Mouse (Mus musculus) hindbrain, embryonic 12.5 days (tissue): ENCODE measurements at regions not wholly inside any gene's neighbourhood (a gene's known extent, or its start where the extent isn't known, plus 50 kb on each side); places are given as distances from the start of the nearest gene placed in this dataset.

Experiments used
- ATAC-seq: fragments of 200-750 bp; cut with Nextera tagmentation; 2 replicates; pipeline ENCODE4 v1.8.0; 2017; ENCODE audit warnings: moderate TSS enrichment; ENCODE audit not compliant: low FRiP score
- H3K27ac ChIP-seq: fragments of 300-500 bp; sonication (generic); 2 replicates; pipeline ENCODE4 v1.5.1; 2016; ENCODE audit warnings: mild to moderate bottlenecking
- H3K27me3 ChIP-seq: fragments of 300-500 bp; sonication (generic); 2 replicates; pipeline ENCODE4 v1.6.1; 2016; ENCODE audit warnings: mild to moderate bottlenecking
- H3K36me3 ChIP-seq: fragments of 300-500 bp; sonication (generic); 2 replicates; pipeline ENCODE4 v1.6.1; 2016; ENCODE audit warnings: mild to moderate bottlenecking
- H3K4me1 ChIP-seq: fragments of 300-500 bp; sonication (generic); 2 replicates; pipeline ENCODE4 v1.6.1; 2016
- H3K4me2 ChIP-seq: fragments of 300-500 bp; sonication (generic); replicated peaks from 2 replicates; pipeline ENCODE4 v1.6.1; 2016; ENCODE audit warnings: mild to moderate bottlenecking
- H3K4me3 ChIP-seq: fragments of 300-500 bp; sonication (generic); 2 replicates; pipeline ENCODE4 v1.5.1; 2016; ENCODE audit warnings: mild to moderate bottlenecking
- H3K9ac ChIP-seq: fragments of 300-500 bp; sonication (generic); 2 replicates; pipeline ENCODE4 v1.6.1; 2016; ENCODE audit warnings: mild to moderate bottlenecking, moderate library complexity
- H3K9me3 ChIP-seq: fragments of 300-500 bp; sonication (generic); replicated peaks from 2 replicates; pipeline ENCODE4 v1.6.1; 2016; ENCODE audit warnings: mild to moderate bottlenecking
- WGBS: fragments of 180-500 bp; shearing (Covaris S2); methylation state at CpG from one replicate; pipeline ENCODE4 v1.1.7; 2016; 5-methylcytosine and 5-hydroxymethylcytosine counted together

DNA sequence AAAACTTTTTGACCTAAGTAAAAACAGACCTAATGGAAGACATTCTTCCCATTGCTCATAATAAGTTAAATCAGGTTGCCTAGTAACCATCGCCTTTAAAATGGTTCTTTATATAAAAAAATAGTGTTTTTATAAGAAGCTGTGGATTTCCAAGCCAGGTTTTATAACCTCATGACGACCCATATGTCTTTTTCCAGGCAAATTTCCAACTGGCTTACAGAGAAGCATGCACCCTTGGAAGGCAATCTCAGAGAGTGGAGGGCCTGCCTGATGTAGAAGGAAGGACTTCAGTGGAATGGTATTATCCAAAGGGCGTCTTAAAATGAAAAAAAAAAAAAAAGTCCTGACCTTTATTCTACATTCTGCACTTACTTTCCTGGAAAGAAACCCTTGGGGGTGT lies 172.2 kb upstream of the Tyw5 start:
- ATAC-seq = no peak
- Histone ChIP-seq H3K4me2 (no peak overlapping the region), H3K27me3 (no peaks in the 10 kb centered on the region), H3K27ac (no peak overlapping the region), H3K36me3 (no peaks in the 10 kb centered on the region), H3K9me3 (no peaks in the 10 kb centered on the region), H3K4me1 (no peaks in the 10 kb centered on the region), H3K4me3 (no peak overlapping the region), H3K9ac (no peak overlapping the region)
- 72% methylated on average over 3 of the region's 3 CpGs for WGBS

GRCm38 (mm10) chr1:57593707-57594589 lies 180.0 kb upstream of the Spats2l start:
- Histone ChIP-seq H3K9ac (no peak overlapping the region), H3K4me2 (no peak overlapping the region), H3K27me3 (no peaks in the 10 kb centered on the region), H3K9me3 (peaks cover under 1% of the 10 kb centered on the region), H3K4me3 (no peak overlapping the region), H3K27ac (no peak overlapping the region; the same call in 1 of the 2 replicates), H3K4me1 (peaks cover 4% of the 10 kb centered on the region; the same call in 1 of the 2 replicates), H3K36me3 (no peaks in the 10 kb centered on the region)
- no peak for ATAC-seq
- 73% methylated on average over 7 of the region's 7 CpGs for WGBS

GRCm38 (mm10) chr1:57594815-57595214 lies 179.1 kb upstream of the Spats2l start:
- peak; percentile 48; the same call in 1 of the 2 replicates for ATAC-seq

GRCm38 (mm10) chr1:57600951-57601350 lies 173.0 kb upstream of the Spats2l start:
- Histone ChIP-seq H3K36me3 (no peaks in the 10 kb centered on the region), H3K9ac (no peak overlapping the region), H3K9me3 (no peaks in the 10 kb centered on the region), H3K4me2 (no peak overlapping the region), H3K27me3 (no peaks in the 10 kb centered on the region), H3K27ac (no peak overlapping the region), H3K4me1 (no peaks in the 10 kb centered on the region), H3K4me3 (no peak overlapping the region)
- ATAC-seq = no peak
- 74% methylated on average over 2 of the region's 2 CpGs for WGBS

More at GRCm38 (mm10) chr1:57594815-57595214, 179.1 kb upstream of the Spats2l start:
- Histone ChIP-seq H3K27me3 (no peaks in the 10 kb centered on the region), H3K4me1 (peaks cover 4% of the 10 kb centered on the region; the same call in 1 of the 2 replicates), H3K4me2 (no peak overlapping the region), H3K36me3 (no peaks in the 10 kb centered on the region), H3K4me3 (no peak overlapping the region), H3K27ac (no peak overlapping the region), H3K9ac (no peak overlapping the region), H3K9me3 (no peaks in the 10 kb centered on the region)
- WGBS = 63% methylated on average over 5 of the region's 5 CpGs

GRCm38 (mm10) chr1:57605525-57605924 lies 168.4 kb upstream of the Spats2l start:
- Histone ChIP-seq H3K27me3 (no peaks in the 10 kb centered on the region), H3K27ac (no peak overlapping the region), H3K9me3 (no peaks in the 10 kb centered on the region), H3K4me3 (no peak overlapping the region), H3K4me1 (peaks cover 6% of the 10 kb centered on the region; the same call in 1 of the 2 replicates), H3K9ac (no peak overlapping the region), H3K36me3 (no peaks in the 10 kb centered on the region), H3K4me2 (no peak overlapping the region)
- ATAC-seq = no peak
- WGBS = 81% methylated on average over 1 of the region's 1 CpGs

GRCm38 (mm10) chr1:57606060-57606683 lies 167.8 kb upstream of the Spats2l start:
- no peaks in the 10 kb centered on the region for H3K9me3 ChIP-seq
- no peak for ATAC-seq
- H3K9ac ChIP-seq = no peak overlapping the region
- WGBS = 79% methylated on average over 4 of the region's 4 CpGs
- H3K27ac ChIP-seq = no peak overlapping the region
- H3K4me1 ChIP-seq = peaks cover 6% of the 10 kb centered on the region; the same call in 1 of the 2 replicates
- H3K27me3 ChIP-seq = no peaks in the 10 kb centered on the region
- no peak overlapping the region for H3K4me2 ChIP-seq
- H3K4me3 ChIP-seq = no peak overlapping the region
- no peaks in the 10 kb centered on the region for H3K36me3 ChIP-seq

- Histone ChIP-seq H3K27me3 (no peaks in the 10 kb centered on the region), H3K4me1 (peaks cover 7% of the 10 kb centered on the region), H3K9me3 (no peaks in the 10 kb centered on the region), H3K4me3 (no peak overlapping the region), H3K9ac (no peak overlapping the region), H3K27ac (no peak overlapping the region), H3K4me2 (no peak overlapping the region), H3K36me3 (no peaks in the 10 kb centered on the region)
- 66% methylated on average over 8 of the region's 8 CpGs for WGBS
- no peak for ATAC-seq
These were observed 166.9 kb upstream of the Spats2l start for GRCm38 (mm10) chr1:57607026-57607425.

DNA sequence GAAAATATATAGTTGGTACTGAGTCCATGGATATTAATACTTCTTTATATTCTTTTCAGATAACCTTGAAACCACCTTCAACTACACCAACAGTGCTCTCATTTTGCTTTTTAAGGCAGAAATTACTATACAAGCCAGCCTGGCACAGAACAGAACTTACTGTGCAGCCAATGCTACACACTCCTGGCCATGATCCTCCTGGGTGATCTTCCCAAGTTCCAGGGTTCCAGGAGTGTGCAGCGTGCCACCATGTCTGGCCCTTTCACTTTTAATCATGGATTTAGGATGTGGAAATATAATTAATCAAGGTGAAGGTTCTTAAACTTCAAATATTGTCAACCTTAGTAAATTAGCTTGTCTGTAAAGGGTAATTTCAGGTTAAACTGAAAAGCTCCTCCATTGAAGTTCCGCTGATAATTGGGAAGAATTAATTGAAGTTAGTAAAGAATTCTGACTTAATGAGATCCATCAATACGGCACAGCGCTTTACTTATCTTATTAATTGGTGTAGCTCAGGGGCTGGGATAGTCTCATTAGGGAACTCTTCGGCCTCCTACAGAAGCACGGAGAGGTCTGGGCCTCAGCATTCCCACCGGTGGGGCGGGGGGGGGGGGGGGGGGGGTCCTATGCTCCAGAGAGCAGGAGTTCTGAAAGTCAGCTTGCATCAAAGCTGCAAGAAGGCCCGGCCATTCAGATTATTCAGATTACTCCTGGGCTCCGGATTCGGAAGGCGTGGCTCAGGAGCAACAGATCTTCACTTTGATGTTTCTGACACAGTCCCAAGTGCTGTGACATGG lies 166.1 kb upstream of the Spats2l start:
- Histone ChIP-seq H3K27ac (no peak overlapping the region), H3K4me2 (no peak overlapping the region), H3K4me3 (no peak overlapping the region), H3K4me1 (peaks cover 15% of the 10 kb centered on the region), H3K9me3 (no peaks in the 10 kb centered on the region), H3K36me3 (no peaks in the 10 kb centered on the region), H3K9ac (no peak overlapping the region), H3K27me3 (no peaks in the 10 kb centered on the region)
- no peak; the same call in 1 of the 2 replicates for ATAC-seq
- 46% methylated on average over 12 of the region's 12 CpGs for WGBS

DNA sequence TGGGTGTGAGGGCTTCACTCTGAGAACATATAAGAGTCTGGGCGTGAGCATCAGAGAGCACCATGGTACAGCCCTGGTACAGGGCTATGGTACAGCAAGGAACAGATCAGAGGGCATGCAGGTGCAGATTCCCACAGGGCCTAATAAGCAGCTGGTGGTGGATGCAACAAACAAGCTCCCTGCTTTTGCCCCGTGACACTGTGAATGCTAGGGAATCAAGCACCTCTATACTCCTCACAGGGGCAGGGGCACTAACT lies 165.6 kb upstream of the Spats2l start:
- peak; percentile 6; the same call in 1 of the 2 replicates for ATAC-seq
- H3K27me3 ChIP-seq = no peaks in the 10 kb centered on the region
- no peak overlapping the region for H3K9ac ChIP-seq
- H3K9me3 ChIP-seq = no peaks in the 10 kb centered on the region
- H3K36me3 ChIP-seq = no peaks in the 10 kb centered on the region
- no peak overlapping the region for H3K4me3 ChIP-seq
- no peak overlapping the region for H3K27ac ChIP-seq
- 26% methylated on average over 2 of the region's 2 CpGs for WGBS
- H3K4me2 ChIP-seq = no peak overlapping the region
- peaks cover 20% of the 10 kb centered on the region for H3K4me1 ChIP-seq

DNA sequence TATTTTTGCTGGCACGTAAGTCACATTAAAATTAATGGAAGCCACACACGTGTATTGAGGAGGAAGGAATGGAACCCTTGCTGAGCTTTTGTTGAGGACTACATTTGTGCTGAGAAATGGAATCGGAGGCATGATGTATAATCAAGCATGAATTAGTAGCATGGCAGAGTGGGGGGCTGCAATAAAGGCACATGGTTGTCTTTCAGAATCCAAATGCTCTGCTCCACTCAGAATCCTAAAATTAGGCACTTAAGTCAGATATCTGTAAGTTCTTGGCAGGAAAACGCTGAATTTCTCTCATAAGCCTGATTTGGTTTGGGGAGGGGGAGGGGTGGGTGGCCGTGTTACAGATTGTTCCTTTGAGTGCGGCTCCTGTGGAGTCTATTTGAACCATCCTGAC lies 164.7 kb upstream of the Spats2l start:
- ATAC-seq = no peak
- Histone ChIP-seq H3K27me3 (no peaks in the 10 kb centered on the region), H3K36me3 (no peaks in the 10 kb centered on the region), H3K4me1 (peaks cover 22% of the 10 kb centered on the region), H3K4me2 (no peak overlapping the region), H3K9me3 (no peaks in the 10 kb centered on the region), H3K27ac (no peak overlapping the region), H3K4me3 (no peak overlapping the region), H3K9ac (no peak overlapping the region)
- 25% methylated on average over 6 of the region's 6 CpGs for WGBS

- 51% methylated on average over 4 of the region's 4 CpGs for WGBS
- Histone ChIP-seq H3K4me2 (no peak overlapping the region), H3K4me1 (peaks cover 22% of the 10 kb centered on the region), H3K9me3 (no peaks in the 10 kb centered on the region), H3K27ac (peak overlapping the region; percentile 57; the same call in 1 of the 2 replicates), H3K4me3 (no peak overlapping the region), H3K36me3 (no peaks in the 10 kb centered on the region), H3K9ac (no peak overlapping the region), H3K27me3 (no peaks in the 10 kb centered on the region)
- ATAC-seq = no peak
These were observed 161.8 kb upstream of the Spats2l start for GRCm38 (mm10) chr1:57612171-57612570.
